Mouse (Mus musculus): ENCODE data around the gene Tmcc2. TPM values are rescaled to one million over a fixed set of nuclear protein-coding genes. Genes with fewer than 3 reads are reported as not detected.
A peak's percentile ranks its signal among the peaks of the same experiment; 100 is the strongest.

The Tmcc2 gene
- polyA plus RNA-seq, 2 experiments, result 9.1 to 18.0 TPM

- 92% methylated on average over 6 of the region's 6 CpGs for WGBS
- H3K9me3 ChIP-seq (ENCODE audit: control insufficient read depth, low read length), result no peaks in the 10 kb centered on the region
- no peak for ATAC-seq (ENCODE audit: low FRiP score, low read depth)
Measured at GRCm38 (mm10) chr1:132361959-132362358, 29.1 kb downstream of the Tmcc2 start.

DNA sequence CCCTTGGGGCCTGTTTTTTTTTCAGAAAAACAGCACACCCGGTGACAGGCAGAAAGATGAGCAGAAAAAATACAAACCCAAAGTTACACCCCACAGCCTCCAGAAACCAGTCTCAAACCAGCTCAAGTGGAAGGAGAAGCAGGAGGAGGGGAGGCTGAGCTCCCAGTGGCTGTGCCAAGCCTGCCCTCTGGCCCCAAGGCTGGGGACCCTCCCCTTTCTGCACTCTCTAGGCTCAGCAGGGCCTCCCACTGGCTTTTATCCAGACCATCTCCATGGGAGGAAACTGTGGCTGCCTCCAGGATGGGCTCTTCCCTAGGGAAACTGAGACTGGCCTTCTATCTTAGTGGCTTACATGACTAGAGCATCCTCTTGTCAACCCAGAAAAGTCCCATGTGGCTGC, 34.2 kb downstream of the Tmcc2 start:
- ATAC-seq (ENCODE audit: low FRiP score, low read depth), result no peak
- Histone ChIP-seq H3K4me2 (replicated peaks; ENCODE audit: low read depth, low read length, severe bottlenecking) (no peak overlapping the region), H3K27ac (replicated peaks; ENCODE audit: low read depth, low read length) (no peak overlapping the region), H3K9me3 (ENCODE audit: control insufficient read depth, low read length) (no peaks in the 10 kb centered on the region), H3K4me1 (ENCODE audit: control insufficient read depth, insufficient read depth, low read length) (no peaks in the 10 kb centered on the region), H3K27me3 (ENCODE audit: control insufficient read depth, insufficient read depth, low read length) (no peaks in the 10 kb centered on the region), H3K9ac (ENCODE audit: low read depth, low read length, severe bottlenecking) (no peak overlapping the region), H3K4me3 (replicated peaks; ENCODE audit: low read length) (no peak overlapping the region), H3K36me3 (ENCODE audit: control insufficient read depth, insufficient read depth, low read length) (peaks cover 45% of the 10 kb centered on the region)
- no peak for TF ChIP-seq POLR2A (IDR thresholded peaks at IDR 0.05; ENCODE audit: borderline replicate concordance, extremely low read depth, insufficient read depth, insufficient read length)
- WGBS, result 67% methylated on average over 1 of the region's 1 CpGs
- DNase-seq (ENCODE audit: low spot score), result no peak

More at GRCm38 (mm10) chr1:132361959-132362358, 29.1 kb downstream of the Tmcc2 start:
- H3K9ac ChIP-seq (ENCODE audit: low read depth, low read length, severe bottlenecking), result no peak overlapping the region
- no peak for DNase-seq (ENCODE audit: low spot score)
- H3K4me2 ChIP-seq (replicated peaks; ENCODE audit: low read depth, low read length, severe bottlenecking), result no peak overlapping the region
- peaks cover 51% of the 10 kb centered on the region for H3K36me3 ChIP-seq (ENCODE audit: control insufficient read depth, insufficient read depth, low read length)
- H3K4me1 ChIP-seq (ENCODE audit: control insufficient read depth, insufficient read depth, low read length), result 0 out of 2 replicates have a peak, but pooled peaks cover 4% of the 10 kb centered on the region
- H3K27me3 ChIP-seq (ENCODE audit: control insufficient read depth, insufficient read depth, low read length), result no peaks in the 10 kb centered on the region
- no peak overlapping the region for H3K4me3 ChIP-seq (replicated peaks; ENCODE audit: low read length)
- TF ChIP-seq POLR2A (IDR thresholded peaks at IDR 0.05; ENCODE audit: borderline replicate concordance, extremely low read depth, insufficient read depth, insufficient read length), result no peak
- H3K27ac ChIP-seq (replicated peaks; ENCODE audit: low read depth, low read length), result no peak overlapping the region

DNA sequence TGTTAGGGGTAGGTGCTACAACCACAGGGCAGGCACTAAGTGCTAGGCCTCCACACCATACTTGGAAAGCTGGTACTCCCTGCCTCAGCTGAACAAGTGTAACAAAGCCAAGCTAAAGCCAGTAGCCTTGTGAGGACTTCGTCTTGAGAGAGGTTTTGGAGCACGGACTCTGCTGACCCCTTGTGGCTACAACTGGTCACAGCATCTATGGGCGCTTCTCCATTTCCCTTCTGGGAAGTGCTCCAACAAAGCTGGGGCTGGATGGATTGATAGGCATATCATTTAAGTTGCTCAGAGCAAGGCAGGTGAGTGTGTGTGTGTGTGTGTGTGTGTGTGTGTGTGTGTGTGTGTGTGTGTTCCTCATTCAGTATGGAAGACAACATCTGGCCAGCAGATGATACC, 35.2 kb downstream of the Tmcc2 start:
- no peak overlapping the region for H3K4me3 ChIP-seq (replicated peaks; ENCODE audit: low read length)
- H3K36me3 ChIP-seq (ENCODE audit: control insufficient read depth, insufficient read depth, low read length), result peaks cover 38% of the 10 kb centered on the region
- no peak for TF ChIP-seq POLR2A (IDR thresholded peaks at IDR 0.05; ENCODE audit: borderline replicate concordance, extremely low read depth, insufficient read depth, insufficient read length)
- ATAC-seq (ENCODE audit: low FRiP score, low read depth), result peak; percentile 68
- no peak overlapping the region for H3K9ac ChIP-seq (ENCODE audit: low read depth, low read length, severe bottlenecking)
- H3K27me3 ChIP-seq (ENCODE audit: control insufficient read depth, insufficient read depth, low read length), result no peaks in the 10 kb centered on the region
- WGBS, result 0% methylated on average over 3 of the region's 3 CpGs
- H3K9me3 ChIP-seq (ENCODE audit: control insufficient read depth, low read length), result no peaks in the 10 kb centered on the region
- peak; percentile 86 for DNase-seq (ENCODE audit: low spot score)
- H3K27ac ChIP-seq (replicated peaks; ENCODE audit: low read depth, low read length), result no peak overlapping the region
- no peak overlapping the region for H3K4me2 ChIP-seq (replicated peaks; ENCODE audit: low read depth, low read length, severe bottlenecking)
- H3K4me1 ChIP-seq (ENCODE audit: control insufficient read depth, insufficient read depth, low read length), result no peaks in the 10 kb centered on the region

DNA sequence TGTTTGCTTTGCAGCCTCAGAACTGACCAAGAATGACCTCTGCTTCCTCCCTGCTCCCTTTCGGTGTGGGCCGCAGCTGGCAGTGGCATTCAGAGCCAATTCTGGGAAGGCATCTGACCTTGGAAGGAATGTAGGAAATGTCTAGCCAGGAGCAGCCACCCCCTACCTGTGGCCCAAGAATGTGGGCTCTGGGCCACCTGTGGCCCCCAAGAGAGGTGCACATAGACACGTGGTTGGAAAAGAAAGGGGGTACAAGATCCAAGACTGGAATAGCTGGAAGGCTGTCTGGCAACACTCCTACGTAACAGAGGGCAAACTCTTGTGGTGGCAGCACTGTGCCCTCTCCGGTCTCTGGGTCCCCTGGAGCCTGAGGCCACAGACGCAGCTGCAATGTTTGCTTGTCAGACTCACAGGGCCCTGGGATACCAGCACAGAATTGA, 35.9 kb downstream of the Tmcc2 start:
- Histone ChIP-seq H3K4me2 (replicated peaks; ENCODE audit: low read depth, low read length, severe bottlenecking) (no peak overlapping the region), H3K9me3 (ENCODE audit: control insufficient read depth, low read length) (no peaks in the 10 kb centered on the region), H3K9ac (ENCODE audit: low read depth, low read length, severe bottlenecking) (no peak overlapping the region), H3K36me3 (ENCODE audit: control insufficient read depth, insufficient read depth, low read length) (peaks cover 32% of the 10 kb centered on the region), H3K4me3 (replicated peaks; ENCODE audit: low read length) (no peak overlapping the region), H3K27me3 (ENCODE audit: control insufficient read depth, insufficient read depth, low read length) (no peaks in the 10 kb centered on the region), H3K4me1 (ENCODE audit: control insufficient read depth, insufficient read depth, low read length) (no peaks in the 10 kb centered on the region), H3K27ac (replicated peaks; ENCODE audit: low read depth, low read length) (no peak overlapping the region)
- DNase-seq (ENCODE audit: low spot score) (no peak), ATAC-seq (ENCODE audit: low FRiP score, low read depth) (peak; percentile 7; the same call in 1 of the 2 replicates)
- WGBS, result 66% methylated on average over 6 of the region's 6 CpGs
- TF ChIP-seq POLR2A (IDR thresholded peaks at IDR 0.05; ENCODE audit: borderline replicate concordance, extremely low read depth, insufficient read depth, insufficient read length), result no peak

GRCm38 (mm10) chr1:132354234-132354633, 36.8 kb downstream of the Tmcc2 start:
- no peak overlapping the region for H3K4me2 ChIP-seq (replicated peaks; ENCODE audit: low read depth, low read length, severe bottlenecking)
- H3K27me3 ChIP-seq (ENCODE audit: control insufficient read depth, insufficient read depth, low read length), result no peaks in the 10 kb centered on the region
- peaks cover 23% of the 10 kb centered on the region for H3K36me3 ChIP-seq (ENCODE audit: control insufficient read depth, insufficient read depth, low read length)
- H3K9ac ChIP-seq (ENCODE audit: low read depth, low read length, severe bottlenecking), result no peak overlapping the region
- DNase-seq (ENCODE audit: low spot score), result no peak
- no peak for ATAC-seq (ENCODE audit: low FRiP score, low read depth)
- WGBS, result 77% methylated on average over 9 of the region's 9 CpGs
- H3K9me3 ChIP-seq (ENCODE audit: control insufficient read depth, low read length), result no peaks in the 10 kb centered on the region
- H3K27ac ChIP-seq (replicated peaks; ENCODE audit: low read depth, low read length), result no peak overlapping the region
- TF ChIP-seq POLR2A (IDR thresholded peaks at IDR 0.05; ENCODE audit: borderline replicate concordance, extremely low read depth, insufficient read depth, insufficient read length), result no peak
- H3K4me1 ChIP-seq (ENCODE audit: control insufficient read depth, insufficient read depth, low read length), result no peaks in the 10 kb centered on the region
- no peak overlapping the region for H3K4me3 ChIP-seq (replicated peaks; ENCODE audit: low read length)

- DNase-seq (ENCODE audit: low spot score) (no peak), ATAC-seq (ENCODE audit: low FRiP score, low read depth) (no peak)
- no peak for TF ChIP-seq POLR2A (IDR thresholded peaks at IDR 0.05; ENCODE audit: borderline replicate concordance, extremely low read depth, insufficient read depth, insufficient read length)
- WGBS, result 73% methylated on average over 5 of the region's 5 CpGs
- Histone ChIP-seq H3K27me3 (ENCODE audit: control insufficient read depth, insufficient read depth, low read length) (no peaks in the 10 kb centered on the region), H3K4me1 (ENCODE audit: control insufficient read depth, insufficient read depth, low read length) (no peaks in the 10 kb centered on the region), H3K36me3 (ENCODE audit: control insufficient read depth, insufficient read depth, low read length) (peaks cover 15% of the 10 kb centered on the region), H3K4me3 (replicated peaks; ENCODE audit: low read length) (no peak overlapping the region), H3K9ac (ENCODE audit: low read depth, low read length, severe bottlenecking) (no peak overlapping the region), H3K27ac (replicated peaks; ENCODE audit: low read depth, low read length) (no peak overlapping the region), H3K9me3 (ENCODE audit: control insufficient read depth, low read length) (no peaks in the 10 kb centered on the region), H3K4me2 (replicated peaks; ENCODE audit: low read depth, low read length, severe bottlenecking) (no peak overlapping the region)
Measured at GRCm38 (mm10) chr1:132353389-132353788, 37.7 kb downstream of the Tmcc2 start.

Data from limb, embryonic 14.5 days (tissue).